Mouse (Mus musculus) kidney, adult 2 months (tissue): ENCODE results near the gene Mkrn2. TPM values are rescaled to one million over a fixed set of nuclear protein-coding genes. Genes with fewer than 3 reads are reported as not detected.
A peak's percentile ranks its signal among the peaks of the same experiment; 100 is the strongest.

Experiments
- DNase-seq: peaks from one replicate; pipeline ENCODE4 v3.0.0; 2021
- H3K27ac ChIP-seq: fragments of 200-500 bp; 2 replicates; pipeline ENCODE4 v1.5.1; 2012; ENCODE audit warnings: low read depth, low read length, control low read depth, inconsistent platforms; ENCODE audit not compliant: insufficient read depth
- H3K27me3 ChIP-seq: fragments of 200-500 bp; replicated peaks from 2 replicates; pipeline ENCODE4 v1.6.1; 2012; ENCODE audit warnings: mild to moderate bottlenecking, moderate library complexity, low read length, inconsistent platforms; ENCODE audit not compliant: control insufficient read depth, insufficient read depth
- H3K36me3 ChIP-seq: fragments of 200-500 bp; 2 replicates; pipeline ENCODE4 v1.6.1; 2012; ENCODE audit warnings: mild to moderate bottlenecking, moderate library complexity, low read length, inconsistent platforms; ENCODE audit not compliant: control insufficient read depth, insufficient read depth
- H3K4me1 ChIP-seq: fragments of 200-500 bp; 2 replicates; pipeline ENCODE4 v1.6.1; 2011; ENCODE audit warnings: low read length; ENCODE audit not compliant: control insufficient read depth, insufficient read depth
- H3K4me3 ChIP-seq: fragments of 200-500 bp; 2 replicates; pipeline ENCODE4 v1.5.1; 2011; ENCODE audit warnings: mild to moderate bottlenecking, low read depth, low read length, control low read depth; ENCODE audit not compliant: insufficient read depth
- CTCF ChIP-seq: fragments of 200-500 bp; conservative IDR thresholded peaks from 2 replicates; pipeline ENCODE4 v1.5.1; 2011; ENCODE audit warnings: low read depth, mild to moderate bottlenecking, control low read depth, low read length, moderate library complexity, mixed read lengths; ENCODE audit not compliant: insufficient read depth, insufficient read length
- POLR2A ChIP-seq: fragments of 200-500 bp; IDR thresholded peaks from one replicate; pipeline ENCODE4 v1.6.1; 2011; ENCODE audit warnings: low read depth, low read length, control low read depth
- WGBS: fragments of 180-500 bp; shearing (Covaris S2); methylation state at CpG from one replicate; pipeline ENCODE4 v1.1.7; 2018; 5-methylcytosine and 5-hydroxymethylcytosine counted together
- polyA plus RNA-seq: library from polyadenylated mRNA; depleted of rRNA; stranded (reverse); fragments of >200 nt; gene quantifications from 2 replicates; pipeline ENCODE4 v1.2.3, GENCODE M21; 2012

Mkrn2 gene
- polyA plus RNA-seq, 1 experiment: 47.2 TPM

DNA sequence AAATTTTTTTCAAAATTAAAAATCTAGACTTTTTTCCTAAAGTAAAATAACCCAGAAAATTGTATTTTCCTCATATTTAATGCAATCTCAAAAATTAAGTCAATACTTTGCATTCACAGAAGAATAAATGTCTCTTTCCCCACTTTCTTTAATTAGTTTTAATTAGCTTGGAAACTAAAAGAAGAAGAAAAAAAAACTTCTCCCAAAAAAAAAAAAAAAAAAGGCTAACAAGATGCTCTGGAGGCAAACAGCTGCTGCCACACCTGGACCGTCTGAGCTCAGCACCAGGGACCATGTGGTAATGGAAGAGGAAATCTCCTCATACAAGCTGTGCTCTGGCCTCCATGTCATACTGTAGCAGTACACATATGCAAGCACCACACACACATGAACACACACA is 41.6 kb downstream of the Mkrn2 start:
- H3K27ac ChIP-seq: no peak overlapping the region
- no peaks in the 10 kb centered on the region; the same call in 1 of the 2 replicates for H3K36me3 ChIP-seq
- 78% methylated on average over 1 of the region's 1 CpGs for WGBS
- H3K4me1 ChIP-seq: 0 out of 2 replicates have a peak, but pooled peaks cover under 1% of the 10 kb centered on the region
- H3K27me3 ChIP-seq: no peaks in the 10 kb centered on the region
- no peak overlapping the region for H3K4me3 ChIP-seq
- TF ChIP-seq POLR2A (no peak), CTCF (no peak)
- no peak for DNase-seq

DNA sequence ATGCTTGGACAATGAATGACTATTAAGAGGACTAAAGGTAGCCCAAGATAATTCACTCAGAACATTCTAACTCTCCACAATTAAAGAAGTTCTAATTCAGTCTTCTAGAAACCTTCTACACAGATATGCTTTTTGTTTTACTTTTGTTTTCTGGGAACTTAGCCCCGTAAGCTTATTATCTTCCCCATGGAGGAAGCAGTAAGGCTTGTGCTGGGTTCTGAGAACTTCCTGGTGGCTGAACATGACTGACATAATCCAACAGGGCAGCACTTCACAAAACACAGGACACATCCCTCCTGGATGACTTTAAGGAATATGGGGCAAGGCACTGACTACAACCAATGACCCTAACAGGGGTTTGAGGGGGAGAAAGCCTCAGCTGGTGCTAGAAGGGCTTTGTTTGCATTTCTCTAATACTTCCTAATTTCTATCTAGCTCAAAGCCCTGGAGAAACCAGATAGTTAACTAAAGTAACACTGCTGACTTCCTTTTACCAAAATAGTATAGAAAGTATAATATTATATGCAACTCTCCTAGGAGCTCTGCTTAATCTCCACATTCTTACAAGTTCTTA is 48.2 kb downstream of the Mkrn2 start:
- no peaks in the 10 kb centered on the region for H3K36me3 ChIP-seq
- no peak for TF ChIP-seq POLR2A
- no peak for TF ChIP-seq CTCF
- no peaks in the 10 kb centered on the region for H3K27me3 ChIP-seq
- no peak overlapping the region for H3K4me3 ChIP-seq
- H3K4me1 ChIP-seq: peaks cover 22% of the 10 kb centered on the region
- H3K27ac ChIP-seq: 0 out of 2 replicates have a peak overlapping the region, but pooled peaks have one; percentile 16
- no peak for DNase-seq
- 46% methylated on average over 1 of the region's 1 CpGs for whole genome bisulfite sequencing

DNA sequence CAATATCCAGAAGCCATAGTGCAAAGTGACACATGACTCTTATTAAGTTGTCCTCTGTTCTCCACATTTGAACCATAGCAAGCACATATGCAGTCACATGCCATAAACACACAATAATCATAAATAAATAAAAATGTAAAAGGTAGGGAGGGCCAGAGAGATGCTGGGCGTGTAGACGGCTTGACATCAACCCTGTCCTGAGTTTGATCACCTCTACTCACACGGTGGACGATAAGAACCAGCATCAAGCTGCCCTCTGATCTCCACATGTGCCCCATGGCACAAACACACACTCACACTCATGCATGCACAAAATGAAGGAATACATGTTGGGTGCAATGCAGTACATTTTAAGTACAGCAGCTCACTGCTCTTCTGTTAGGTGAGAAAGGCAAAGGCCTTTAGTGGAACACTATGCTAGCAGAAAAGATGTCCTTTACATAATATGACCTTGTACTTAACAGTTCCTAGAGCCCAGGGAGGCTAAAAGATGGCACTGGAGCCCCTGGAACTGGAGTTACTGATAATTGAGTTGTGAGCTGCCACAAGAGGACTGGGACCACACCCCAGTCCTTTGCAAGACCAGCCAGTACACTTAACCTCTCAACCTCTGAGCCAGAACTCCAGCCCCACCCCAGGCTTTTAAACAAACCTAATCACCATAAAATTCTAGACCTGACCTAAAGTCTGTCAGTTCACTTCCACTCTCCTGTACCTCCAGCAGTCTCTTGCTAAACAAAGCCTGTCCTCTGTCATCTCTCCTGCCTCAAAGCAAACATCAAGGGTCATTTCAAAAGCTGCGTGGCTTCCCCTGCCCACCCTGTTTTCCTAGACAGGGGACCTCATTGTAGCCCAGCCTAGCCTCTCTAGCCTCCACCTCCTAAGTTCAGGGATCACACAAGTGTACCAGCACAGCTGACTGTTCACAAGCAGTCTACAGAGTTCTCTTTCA is 49.0 kb downstream of the Mkrn2 start:
- no peak for TF ChIP-seq POLR2A
- TF ChIP-seq CTCF: no peak
- WGBS: 37% methylated on average over 5 of the region's 5 CpGs
- Histone ChIP-seq H3K4me1 (peaks cover 22% of the 10 kb centered on the region), H3K27ac (peak overlapping the region; percentile 55; the same call in 1 of the 2 replicates), H3K27me3 (no peaks in the 10 kb centered on the region), H3K4me3 (no peak overlapping the region), H3K36me3 (no peaks in the 10 kb centered on the region)
- no peak for DNase-seq

DNA sequence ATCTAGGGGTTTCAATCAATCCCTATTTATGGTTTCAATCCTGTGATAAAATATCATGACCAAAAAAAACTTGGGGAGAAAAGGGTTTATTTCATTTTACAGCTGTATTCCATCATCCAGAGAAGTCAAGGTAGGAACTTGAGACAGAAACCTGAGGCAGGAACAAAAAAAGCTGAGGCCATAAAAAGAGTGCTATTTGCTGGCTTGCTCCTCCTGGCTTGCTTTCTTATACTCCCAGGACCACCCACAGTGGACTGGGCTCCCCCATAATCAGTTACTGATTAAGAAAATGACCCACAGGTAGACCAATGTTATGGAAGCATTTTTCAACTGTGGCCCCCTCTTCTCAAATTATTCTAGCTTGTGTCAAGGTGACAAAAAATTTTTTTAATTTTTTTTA is 50.0 kb downstream of the Mkrn2 start:
- no peak overlapping the region for H3K4me3 ChIP-seq
- no peak for TF ChIP-seq POLR2A
- no peak for TF ChIP-seq CTCF
- H3K27me3 ChIP-seq: no peaks in the 10 kb centered on the region
- H3K27ac ChIP-seq: no peak overlapping the region
- no peaks in the 10 kb centered on the region for H3K36me3 ChIP-seq
- peaks cover 22% of the 10 kb centered on the region for H3K4me1 ChIP-seq
- no peak for DNase-seq

DNA sequence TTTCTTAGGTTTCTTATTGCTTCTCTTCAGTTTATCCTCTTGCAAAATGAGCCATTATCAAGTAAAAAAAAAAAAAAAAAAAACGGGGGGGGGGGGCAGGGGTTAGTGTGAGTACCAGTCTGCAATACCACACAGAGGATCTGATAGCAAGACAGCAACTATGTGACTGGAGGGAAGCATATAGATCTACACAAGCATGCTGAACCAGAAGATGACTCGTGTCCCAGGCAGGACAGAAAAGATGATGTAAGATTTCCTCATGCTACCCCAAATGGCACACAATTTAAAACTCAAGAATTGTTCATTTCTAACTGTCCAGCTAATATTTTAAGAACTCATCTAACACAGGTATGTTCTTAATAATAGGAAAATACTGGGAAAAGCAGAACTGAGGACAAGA is 52.2 kb downstream of the Mkrn2 start:
- H3K27ac ChIP-seq: no peak overlapping the region
- H3K27me3 ChIP-seq: no peaks in the 10 kb centered on the region
- TF ChIP-seq CTCF: no peak
- 32% methylated on average over 2 of the region's 2 CpGs for WGBS
- no peaks in the 10 kb centered on the region for H3K36me3 ChIP-seq
- peaks cover 26% of the 10 kb centered on the region for H3K4me1 ChIP-seq
- DNase-seq: no peak
- H3K4me3 ChIP-seq: no peak overlapping the region

DNA sequence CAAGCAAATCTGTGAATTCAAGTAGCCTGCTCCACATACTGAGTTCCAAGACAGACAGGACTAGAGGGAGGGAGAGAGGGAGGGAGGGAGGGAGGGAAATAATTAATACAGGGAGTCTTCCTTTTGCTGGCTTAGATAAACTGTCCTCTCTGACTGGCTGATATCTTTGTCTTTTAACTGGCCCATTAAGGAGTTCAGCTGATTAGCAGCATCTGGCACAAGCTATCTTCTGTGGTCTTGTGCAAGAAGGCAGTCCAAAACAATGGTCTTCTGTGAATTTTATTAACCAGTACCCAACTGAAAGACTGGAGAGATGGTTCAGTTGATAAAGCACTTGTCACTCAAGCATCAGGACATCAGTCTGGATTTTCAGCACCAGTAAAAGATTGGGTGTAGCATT is 57.1 kb downstream of the Mkrn2 start:
- Histone ChIP-seq H3K27ac (no peak overlapping the region), H3K4me3 (no peak overlapping the region), H3K27me3 (no peaks in the 10 kb centered on the region), H3K36me3 (no peaks in the 10 kb centered on the region), H3K4me1 (peaks cover 11% of the 10 kb centered on the region; the same call in 1 of the 2 replicates)
- no peak for DNase-seq
- TF ChIP-seq CTCF (no peak), POLR2A (no peak)

DNA sequence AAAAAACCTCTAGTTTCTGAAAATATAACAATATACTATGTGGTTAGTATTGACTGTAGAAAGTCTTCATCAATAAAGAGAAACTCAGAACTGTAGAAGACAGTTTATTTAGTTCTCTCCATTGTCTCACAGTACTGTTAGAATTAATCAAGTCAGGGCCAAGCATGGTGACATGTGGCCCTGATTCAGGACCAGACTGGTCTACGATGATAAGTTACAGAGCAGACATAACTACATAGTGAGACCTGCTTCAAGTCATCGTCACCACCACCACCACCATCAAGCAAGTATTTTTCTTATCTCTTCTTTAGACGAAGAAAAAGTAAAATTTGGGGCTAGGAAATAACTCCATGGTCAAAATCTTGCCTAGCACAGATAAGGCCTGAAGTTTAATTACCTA is 62.6 kb downstream of the Mkrn2 start:
- Histone ChIP-seq H3K36me3 (no peaks in the 10 kb centered on the region), H3K4me1 (peaks cover 9% of the 10 kb centered on the region; the same call in 1 of the 2 replicates), H3K4me3 (no peak overlapping the region), H3K27me3 (no peaks in the 10 kb centered on the region), H3K27ac (no peak overlapping the region)
- TF ChIP-seq CTCF (no peak), POLR2A (no peak)
- no peak for DNase-seq
- WGBS: 82% methylated on average over 3 of the region's 3 CpGs
